Mouse (Mus musculus): ENCODE results near the gene Actn1. TPM values are rescaled to one million over a fixed set of nuclear protein-coding genes. Genes with fewer than 3 reads are reported as not detected.

The Actn1 gene
- total and polyA plus RNA-seq, 3 experiments, result 2.7 to 13.2 (median 5.5) TPM

GRCm38 (mm10) chr12:80304518-80304917, 44.3 kb upstream of the Actn1 start:
- Histone ChIP-seq H3K4me1 (ENCODE audit: control insufficient read depth in 1 of 2, insufficient read depth in 2 of 2) (no peaks in the 10 kb centered on the region), H3K9me3 (replicated peaks; ENCODE audit: low read length) (peaks cover 8% of the 10 kb centered on the region), H3K27me3 (replicated peaks) (peaks cover 8% of the 10 kb centered on the region), H3K9ac (ENCODE audit: insufficient read depth, low read depth) (no peak overlapping the region), H3K27ac (ENCODE audit: insufficient read depth, low read depth) (no peak overlapping the region), H3K4me2 (ENCODE audit: insufficient read depth, low read depth, poor library complexity, severe bottlenecking) (no peak overlapping the region), H3K4me3 (replicated peaks in 1 of 3; ENCODE audit: low read depth in 2 of 3, low read length in 2 of 3, poor library complexity in 1 of 3) (no peak overlapping the region), H3K36me3 (replicated peaks in 1 of 2; ENCODE audit: control insufficient read depth in 1 of 2, insufficient read depth in 1 of 2, low read length in 1 of 2) (no peaks in the 10 kb centered on the region), H3K79me2 (replicated peaks; ENCODE audit: control insufficient read depth, extremely low read depth, insufficient read depth, poor library complexity, severe bottlenecking) (no peaks in the 10 kb centered on the region)
- in situ Hi-C loops (cut with MboI; ENCODE audit: low pct_ligation_motif_present, low pct_unique_long_range_greater_than_20kb, low sequenced_read_pairs), result no loop called here
- dilution Hi-C loops (cut with MboI; ENCODE audit: extremely low pct_ligation_motif_present, extremely low pct_unique_long_range_greater_than_20kb, low sequenced_read_pairs), result no loop called here
- TF ChIP-seq ZKSCAN1 (IDR thresholded peaks at IDR 0.05; ENCODE audit: borderline replicate concordance, low read depth, low read length), result no peak
- no peak for TF ChIP-seq SMC3 (IDR thresholded peaks at IDR 0.05; ENCODE audit: low read depth, low read length)
- no peak for TF ChIP-seq RAD21 (IDR thresholded peaks at IDR 0.05; ENCODE audit: low read depth, low read length)
- no peak for TF ChIP-seq ETS1 (conservative IDR thresholded peaks at IDR 0.05; ENCODE audit: low read depth, low read length)
- no peak for TF ChIP-seq MEF2A (IDR thresholded peaks at IDR 0.05; ENCODE audit: borderline replicate concordance, low read depth, low read length)
- TF ChIP-seq TCF12 (IDR thresholded peaks at IDR 0.05; ENCODE audit: low read depth, low read length), result no peak
- no peak for TF ChIP-seq ZMIZ1 (IDR thresholded peaks at IDR 0.05; ENCODE audit: low read depth, low read length)
- TF ChIP-seq NELFE (IDR thresholded peaks at IDR 0.05; ENCODE audit: low read depth, low read length), result no peak
- TF ChIP-seq CHD1 (IDR thresholded peaks at IDR 0.05; ENCODE audit: low read depth, low read length), result no peak
- no peak for DNase-seq (ENCODE audit: extremely low read depth)

DNA sequence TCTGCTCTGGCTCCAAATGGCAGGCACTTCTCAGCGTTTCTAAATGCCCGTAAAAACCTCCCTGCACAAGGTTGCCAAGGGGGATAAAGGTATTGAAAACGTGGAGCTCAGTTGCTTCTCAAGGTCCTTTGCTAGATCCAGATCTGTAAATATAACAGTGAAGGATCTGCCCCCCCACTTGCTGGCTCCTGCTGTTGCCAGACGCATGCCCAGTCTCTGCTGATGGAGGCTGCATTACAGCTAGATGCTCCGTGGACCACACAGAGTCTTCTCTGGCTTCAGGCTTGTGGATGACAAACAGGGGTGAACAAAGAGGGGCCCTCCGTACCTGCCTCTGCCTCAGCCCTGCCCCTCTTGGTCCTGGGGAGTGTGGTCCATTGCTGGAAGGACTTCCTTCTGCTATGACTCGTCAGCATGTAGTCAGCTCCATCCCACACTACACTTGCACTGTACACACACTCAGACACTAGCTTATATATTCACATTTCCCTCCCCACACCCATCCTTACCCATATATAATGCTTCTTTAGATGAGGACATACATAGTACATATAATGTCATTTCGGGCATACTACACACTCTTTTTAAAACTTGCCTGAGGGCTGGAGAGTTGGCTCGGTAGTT, 40.8 kb upstream of the Actn1 start:
- no peak overlapping the region for H3K27ac ChIP-seq (ENCODE audit: insufficient read depth, low read depth)
- no peaks in the 10 kb centered on the region for H3K4me1 ChIP-seq (ENCODE audit: control insufficient read depth in 1 of 2, insufficient read depth in 2 of 2)
- TF ChIP-seq E2F4 (IDR thresholded peaks at IDR 0.05; ENCODE audit: insufficient replicate concordance, low read depth, low read length), result no peak
- TF ChIP-seq ELF1 (IDR thresholded peaks at IDR 0.05; ENCODE audit: low read depth, low read length), result no peak
- no peak for TF ChIP-seq SMC3 (IDR thresholded peaks at IDR 0.05; ENCODE audit: low read depth, low read length)
- TF ChIP-seq IRF4 (IDR thresholded peaks at IDR 0.05; ENCODE audit: low read depth, low read length), result no peak
- no peak for TF ChIP-seq EP300 (IDR thresholded peaks at IDR 0.05; ENCODE audit: low read length)
- in situ Hi-C loops (cut with MboI; ENCODE audit: low pct_ligation_motif_present, low pct_unique_long_range_greater_than_20kb, low sequenced_read_pairs) (no loop called here), dilution Hi-C loops (cut with MboI; ENCODE audit: extremely low pct_ligation_motif_present, extremely low pct_unique_long_range_greater_than_20kb, low sequenced_read_pairs) (no loop called here)
- no peak overlapping the region for H3K9ac ChIP-seq (ENCODE audit: insufficient read depth, low read depth)
- no peak for DNase-seq (ENCODE audit: extremely low read depth)
- H3K9me3 ChIP-seq (replicated peaks; ENCODE audit: low read length), result peaks cover 8% of the 10 kb centered on the region
- H3K4me2 ChIP-seq (ENCODE audit: insufficient read depth, low read depth, poor library complexity, severe bottlenecking), result no peak overlapping the region
- no peaks in the 10 kb centered on the region for H3K79me2 ChIP-seq (replicated peaks; ENCODE audit: control insufficient read depth, extremely low read depth, insufficient read depth, poor library complexity, severe bottlenecking)
- peaks cover under 1% of the 10 kb centered on the region for H3K27me3 ChIP-seq (replicated peaks)
- H3K4me3 ChIP-seq (replicated peaks in 1 of 3; ENCODE audit: low read depth in 2 of 3, low read length in 2 of 3, poor library complexity in 1 of 3), result no peak overlapping the region
- H3K36me3 ChIP-seq (replicated peaks in 1 of 2; ENCODE audit: control insufficient read depth in 1 of 2, insufficient read depth in 1 of 2, low read length in 1 of 2), result no peaks in the 10 kb centered on the region

- Histone ChIP-seq H3K9me3 (replicated peaks; ENCODE audit: low read length) (no peaks in the 10 kb centered on the region), H3K4me1 (ENCODE audit: control insufficient read depth in 1 of 2, insufficient read depth in 2 of 2) (no peaks in the 10 kb centered on the region), H3K36me3 (replicated peaks in 1 of 2; ENCODE audit: control insufficient read depth in 1 of 2, insufficient read depth in 1 of 2, low read length in 1 of 2) (no peaks in the 10 kb centered on the region), H3K27me3 (replicated peaks) (no peaks in the 10 kb centered on the region), H3K9ac (ENCODE audit: insufficient read depth, low read depth) (no peak overlapping the region), H3K4me2 (ENCODE audit: insufficient read depth, low read depth, poor library complexity, severe bottlenecking) (no peak overlapping the region), H3K27ac (ENCODE audit: insufficient read depth, low read depth) (no peak overlapping the region), H3K79me2 (replicated peaks; ENCODE audit: control insufficient read depth, extremely low read depth, insufficient read depth, poor library complexity, severe bottlenecking) (no peaks in the 10 kb centered on the region), H3K4me3 (replicated peaks in 1 of 3; ENCODE audit: low read depth in 2 of 3, low read length in 2 of 3, poor library complexity in 1 of 3) (no peak overlapping the region)
- dilution Hi-C loops (cut with MboI; ENCODE audit: extremely low pct_ligation_motif_present, extremely low pct_unique_long_range_greater_than_20kb, low sequenced_read_pairs) (no loop called here), in situ Hi-C loops (cut with MboI; ENCODE audit: low pct_ligation_motif_present, low pct_unique_long_range_greater_than_20kb, low sequenced_read_pairs) (no loop called here)
- DNase-seq (ENCODE audit: extremely low read depth), result no peak
- TF ChIP-seq PAX5 (IDR thresholded peaks at IDR 0.05; ENCODE audit: low read length), result no peak
- TF ChIP-seq TBP (conservative IDR thresholded peaks at IDR 0.05; ENCODE audit: low read depth, low read length), result no peak
- no peak for TF ChIP-seq JUN (IDR thresholded peaks at IDR 0.05; ENCODE audit: insufficient read depth, low read depth, low read length)
- no peak for TF ChIP-seq ETS1 (conservative IDR thresholded peaks at IDR 0.05; ENCODE audit: low read depth, low read length)
- TF ChIP-seq MEF2A (IDR thresholded peaks at IDR 0.05; ENCODE audit: borderline replicate concordance, low read depth, low read length), result no peak
These were observed 38.5 kb upstream of the Actn1 start for GRCm38 (mm10) chr12:80298714-80299113.
